Mouse (Mus musculus) layer of hippocampus, adult 8-10 months (tissue): ENCODE data around the gene Mup3. TPM values are rescaled to one million over a fixed set of nuclear protein-coding genes. Genes with fewer than 3 reads are reported as not detected.
"Not testable (repeated sequence)": the region's sequence is repeated elsewhere in the genome, so short reads cannot be mapped to it uniquely, and the experiment has no call there.

Experiments
- DNase-seq, 2 experiments: peaks; one replicate each; pipeline ENCODE4 v3.0.0; 2022; ENCODE audit warnings: low spot score in 2 of 2
- total RNA-seq, 4 experiments: library from RNA; stranded (reverse); gene quantifications; 2 replicates each; pipeline ENCODE4 v1.2.4; 2022

The Mup3 gene
- total RNA-seq: not detected

DNA sequence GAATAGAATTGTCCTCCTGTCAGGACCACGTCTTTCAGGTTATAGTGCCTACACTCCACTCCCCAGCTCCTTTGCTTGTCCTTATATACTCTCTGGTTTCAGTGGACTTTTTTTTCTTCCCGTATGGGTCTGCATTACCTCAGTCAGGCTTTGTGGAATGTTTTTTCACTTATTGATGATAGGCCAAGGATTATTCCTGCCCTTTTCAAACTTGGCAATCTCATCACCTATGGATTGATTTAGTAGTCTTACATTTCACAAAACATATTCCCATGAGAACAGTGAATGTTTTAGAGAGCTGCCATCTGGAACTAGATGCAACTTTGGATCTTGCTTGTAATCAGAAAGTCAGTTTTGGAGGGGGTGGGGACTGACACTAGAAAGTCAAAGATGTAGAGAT, at the start of gene Mup3:
Gene Mup3 (minus strand): TSS at position 102 of the 400 bp plus-strand sequence.
- no peak for DNase-seq

DNA sequence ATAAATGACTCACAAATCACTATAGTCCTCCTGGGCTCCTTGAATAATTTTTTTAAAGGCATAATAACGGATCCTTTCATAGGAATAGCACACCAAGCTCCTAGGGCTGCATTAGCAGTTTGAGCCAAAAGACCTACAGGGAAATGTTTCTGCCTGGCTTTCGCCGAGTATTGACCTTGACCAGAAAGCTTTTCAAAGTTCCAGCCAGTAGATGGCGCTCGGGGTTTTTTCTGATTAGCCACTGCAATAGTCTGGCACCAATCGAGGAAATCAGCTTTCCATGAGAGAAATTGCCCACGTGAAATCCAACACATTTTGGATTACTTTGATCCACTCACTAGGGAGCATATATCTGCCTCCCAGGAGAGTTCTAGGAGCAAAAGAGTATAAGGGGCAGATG, 46.6 kb upstream of the Mup3 start:
- DNase-seq: peak; percentile 16 to 55

DNA sequence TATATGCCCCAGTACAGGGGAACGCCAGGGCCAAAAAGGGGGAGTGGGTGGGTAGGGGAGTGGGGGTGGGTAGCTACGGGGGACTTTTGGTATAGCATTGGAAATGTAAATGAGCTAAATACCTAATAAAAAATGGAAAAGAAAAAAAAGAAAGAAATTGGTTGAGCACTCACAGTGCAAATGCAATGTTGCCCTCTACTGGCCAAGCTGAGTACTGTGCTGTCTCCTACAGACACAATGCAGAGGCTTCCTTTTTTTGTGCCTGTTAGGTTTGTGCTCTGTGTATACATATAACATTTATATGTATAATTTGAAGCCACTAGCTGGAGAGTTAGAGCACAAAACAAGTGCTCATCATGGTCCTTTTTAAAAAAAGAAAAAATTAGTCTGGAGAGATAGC, 16.2 kb upstream of the Mup3 start:
- peak in 1 of 2 experiments; percentile 13 for DNase-seq

DNA sequence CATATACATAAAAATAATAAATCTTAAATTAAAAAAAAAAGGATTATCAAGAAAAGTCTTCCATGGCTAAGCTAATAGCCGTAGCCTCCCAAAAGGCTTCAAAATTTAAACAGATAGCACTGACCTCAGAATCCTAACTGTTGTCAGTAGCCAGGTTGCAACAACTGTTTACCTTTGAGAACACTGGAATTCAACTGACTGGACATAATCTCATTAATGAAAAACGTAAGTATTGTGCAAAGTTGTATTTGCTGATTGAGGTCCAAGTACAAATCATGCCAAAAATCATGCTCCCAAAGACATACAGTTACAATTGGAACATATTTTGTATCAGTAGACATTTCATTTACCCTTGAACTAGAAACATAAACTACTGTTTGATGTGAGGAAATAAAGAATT, 811 bp upstream of the Mup3 start:
- no peak for DNase-seq

DNA sequence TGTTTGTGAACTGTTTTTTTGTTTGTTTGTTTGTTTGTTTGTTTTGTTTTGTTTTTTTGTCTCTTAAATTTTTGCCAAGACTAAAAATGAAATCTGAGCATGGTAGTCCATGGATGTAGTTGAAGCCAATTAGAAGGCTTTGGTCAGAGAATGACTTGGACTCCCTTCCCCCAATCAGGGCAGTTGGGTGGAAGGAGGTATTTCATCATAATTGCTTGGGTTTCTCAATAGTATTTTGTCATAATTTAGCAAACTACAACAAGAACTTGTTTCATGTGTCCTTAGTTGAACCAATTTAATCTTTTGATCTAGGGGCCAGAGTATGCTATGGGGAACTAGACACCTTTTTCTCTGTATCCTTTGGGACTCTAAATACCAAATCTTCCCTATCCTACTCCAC, 4.4 kb downstream of the Mup3 start:
- DNase-seq: no peak

DNA sequence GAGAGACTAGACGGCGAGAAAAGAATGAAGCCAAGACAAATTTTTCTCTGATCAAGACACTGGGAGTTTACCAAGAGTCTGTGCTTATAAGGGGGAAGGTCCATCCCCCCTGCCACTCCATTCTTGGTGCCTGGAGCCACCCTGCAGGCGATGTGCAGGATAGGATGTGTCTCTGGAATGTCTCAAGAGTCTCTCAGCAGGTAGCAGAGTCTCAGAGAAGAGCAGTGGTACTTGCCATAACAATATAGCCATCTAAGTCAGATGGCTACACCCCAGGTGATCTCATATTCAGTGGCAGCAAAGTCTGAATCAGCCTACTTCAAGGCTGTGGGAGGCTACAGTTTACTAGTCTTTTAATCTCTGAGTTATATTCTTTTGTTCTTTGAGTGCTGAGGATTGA, 12.0 kb downstream of the Mup3 start:
- no peak for DNase-seq

DNA sequence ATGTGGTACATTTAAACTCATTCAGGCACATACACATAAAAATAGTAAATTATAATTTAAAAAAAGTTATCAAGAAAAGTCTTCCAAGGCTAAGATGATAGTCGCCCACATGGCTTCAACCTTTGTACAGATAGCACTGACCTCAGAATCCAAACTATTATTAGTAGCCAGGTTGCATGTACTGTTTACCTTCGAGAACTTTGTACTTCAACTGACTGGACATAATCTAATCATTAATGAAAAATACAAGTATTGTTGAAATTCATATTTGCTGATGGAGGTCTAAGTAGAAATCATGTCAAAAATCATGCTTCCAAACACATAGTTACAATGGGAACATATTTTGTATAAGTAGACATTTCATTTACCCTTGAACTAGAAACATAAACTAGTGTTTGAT, 32.4 kb downstream of the Mup3 start:
- DNase-seq: not testable (repeated sequence)

DNA sequence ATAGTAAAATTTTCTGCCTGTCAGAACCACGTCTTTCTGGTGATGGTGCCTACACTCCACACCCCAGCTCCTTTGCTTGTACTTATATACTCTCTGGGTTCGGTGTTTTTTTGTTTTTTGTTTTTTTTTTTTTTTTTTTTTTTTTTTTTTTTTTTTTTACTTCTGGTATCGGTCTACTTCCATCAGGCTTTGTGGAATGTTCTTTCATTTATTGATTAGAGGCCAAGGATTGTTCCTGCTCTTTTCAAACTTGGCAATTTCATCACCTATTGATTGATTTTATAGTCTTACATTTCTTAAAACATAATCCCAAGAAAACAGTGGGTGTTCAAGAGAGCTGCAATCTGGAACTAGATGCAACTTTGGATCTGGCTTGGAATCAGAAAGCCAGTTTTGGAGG, 33.1 kb downstream of the Mup3 start, which contains the start of gene Mup20:
Gene Mup20 (minus strand): TSS at position 101 of the 400 bp plus-strand sequence.
- not testable (repeated sequence) for DNase-seq

Other genes with a start within 250 kb of the Mup3 start
- gene Mup20, start 33.2 kb downstream of the Mup3 start, total RNA-seq: not detected
- gene Mup21, start 63.5 kb upstream of the Mup3 start, total RNA-seq: not detected
- 10 to 100 TPM; 24.8 to 29.2 (median 25.4) TPM for gene Zfp37, start 143.7 kb upstream of the Mup3 start, total RNA-seq
- gene Slc31a2, start 175.2 kb upstream of the Mup3 start, total RNA-seq: 10 to 100 TPM in 3 of 4 experiments, 1 to 10 TPM in 1; 9.1 to 11.1 (median 10.8) TPM